Mouse (Mus musculus): ENCODE measurements around the gene Megf11. TPM values are rescaled to one million over a fixed set of nuclear protein-coding genes. Genes with fewer than 3 reads are reported as not detected.

The Megf11 gene
- 6.8 TPM for polyA plus RNA-seq (2015; fragmentation: Illumina TruSeq; extraction: RNeasy Lipid Tissue Mini Kit (QIAGEN cat#74804); ENCODE audit: low read depth, low replicate concordance)

GRCm38 (mm10) chr9:64385511-64386465, at the start of gene Megf11:
Gene Megf11, plus strand, starts transcription at chr9:64385626.

GRCm38 (mm10) chr9:64341254-64341566, 44.2 kb upstream of the Megf11 start, which contains the start of gene Dis3l:
Gene Dis3l, minus strand, starts transcription at chr9:64341288.

GRCm38 (mm10) chr9:64737406-64738201, 352.2 kb downstream of the Megf11 start, which contains the start of gene Rab11a:
Gene Rab11a, minus strand, starts transcription at chr9:64737758.

Other genes starting within 250 kb of the Megf11 start
- gene Zwilch, start 212.5 kb upstream of the Megf11 start, polyA plus RNA-seq (2015; fragmentation: Illumina TruSeq; extraction: RNeasy Lipid Tissue Mini Kit (QIAGEN cat#74804); ENCODE audit: low read depth, low replicate concordance): 2.6 TPM
- gene Rpl4, start 212.3 kb upstream of the Megf11 start, polyA plus RNA-seq (2015; fragmentation: Illumina TruSeq; extraction: RNeasy Lipid Tissue Mini Kit (QIAGEN cat#74804); ENCODE audit: low read depth, low replicate concordance): 706 TPM
- 40.8 TPM for gene Snapc5, start 206.4 kb upstream of the Megf11 start, polyA plus RNA-seq (2015; fragmentation: Illumina TruSeq; extraction: RNeasy Lipid Tissue Mini Kit (QIAGEN cat#74804); ENCODE audit: low read depth, low replicate concordance)
- gene Uchl4, start 150.4 kb upstream of the Megf11 start, polyA plus RNA-seq (2015; fragmentation: Illumina TruSeq; extraction: RNeasy Lipid Tissue Mini Kit (QIAGEN cat#74804); ENCODE audit: low read depth, low replicate concordance): not detected
- 248 TPM for gene Map2k1, start 132.0 kb upstream of the Megf11 start, polyA plus RNA-seq (2015; fragmentation: Illumina TruSeq; extraction: RNeasy Lipid Tissue Mini Kit (QIAGEN cat#74804); ENCODE audit: low read depth, low replicate concordance)
- 47.7 TPM for gene Tipin, start 104.0 kb upstream of the Megf11 start, polyA plus RNA-seq (2015; fragmentation: Illumina TruSeq; extraction: RNeasy Lipid Tissue Mini Kit (QIAGEN cat#74804); ENCODE audit: low read depth, low replicate concordance)
- 24.5 TPM for gene Dis3l, start 44.3 kb upstream of the Megf11 start, polyA plus RNA-seq (2015; fragmentation: Illumina TruSeq; extraction: RNeasy Lipid Tissue Mini Kit (QIAGEN cat#74804); ENCODE audit: low read depth, low replicate concordance)